Mouse (Mus musculus): ENCODE data around the gene C2cd5. TPM values are rescaled to one million over a fixed set of nuclear protein-coding genes. Genes with fewer than 3 reads are reported as not detected.

Gene C2cd5
- polyA plus RNA-seq, 1 experiment from 2014 or later, result 39.0 TPM

Other genes starting within 250 kb of the C2cd5 start
- gene St8sia1, start 135.7 kb downstream of the C2cd5 start, polyA plus RNA-seq (2015; fragmentation: Nextera tagmentation; extraction: Ambion mirVana), result 6.0 and 6.5 TPM in 2 replicates
- gene Etnk1, start 67.1 kb upstream of the C2cd5 start, polyA plus RNA-seq (2015; fragmentation: Nextera tagmentation; extraction: Ambion mirVana), result 40.5 and 46.6 TPM in 2 replicates